31 mouse cellular contexts compared by ENCODE assay signal in the genomic region with DNA sequence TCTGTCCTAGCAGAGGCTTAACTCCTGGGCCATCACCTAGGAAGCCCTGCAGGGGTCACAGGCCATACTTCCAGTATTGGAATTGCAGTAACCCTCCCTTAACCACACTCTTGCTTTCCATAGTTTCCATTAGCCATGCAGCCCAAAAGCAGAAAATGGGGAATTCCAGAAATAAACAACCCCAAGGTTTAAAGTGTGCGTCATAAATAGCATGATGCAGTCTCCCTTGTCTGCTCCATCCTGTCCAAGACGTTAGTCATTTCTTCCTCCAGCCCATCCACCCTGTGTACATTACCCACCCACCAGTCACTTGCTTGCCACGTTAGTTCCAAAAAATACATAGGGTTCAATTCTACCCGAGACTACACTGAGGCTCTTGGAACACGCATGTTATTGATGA. TPM values are rescaled to one million over a fixed set of nuclear protein-coding genes. Genes with fewer than 3 reads are reported as not detected.
"Had no signal": no experiment of that assay in that cellular context is flagged by ENCODE, and none has a peak within 500 bp of the region (broad histone marks: within the 10 kb centered on the region; RNA-seq: fewer than 3 reads in every experiment).

No protein-coding gene starts in this region.

- H3K27me3 ChIP-seq: limb, embryonic 12.5 days; limb, embryonic 13.5 days; liver, embryonic 12.5 days; liver, embryonic 13.5 days; lung, embryonic 15.5 days; megakaryocyte, embryonic 14.5 days; midbrain, embryonic 12.5 days; midbrain, embryonic 13.5 days; midbrain, embryonic 15.5 days had no signal

- H3K9ac ChIP-seq: limb, embryonic 12.5 days; limb, embryonic 13.5 days; limb, embryonic 15.5 days; liver, embryonic 12.5 days; liver, embryonic 13.5 days; liver, embryonic 14.5 days; liver, embryonic 15.5 days; liver, postnatal 0 days; lung, embryonic 14.5 days; lung, embryonic 15.5 days; midbrain, embryonic 12.5 days; midbrain, embryonic 13.5 days; midbrain, embryonic 15.5 days had no signal

- H3K27ac ChIP-seq: limb, embryonic 10.5 days; limb, embryonic 12.5 days; limb, embryonic 13.5 days; limb, embryonic 15.5 days; liver, embryonic 12.5 days; liver, embryonic 13.5 days; liver, embryonic 14.5 days; liver, embryonic 15.5 days; lung, embryonic 15.5 days; macrophage; midbrain, embryonic 10.5 days; midbrain, embryonic 12.5 days; midbrain, embryonic 13.5 days; midbrain, embryonic 15.5 days had no signal

- H3K36me3 ChIP-seq: limb, embryonic 10.5 days; limb, embryonic 12.5 days; limb, embryonic 13.5 days; limb, embryonic 15.5 days; liver, embryonic 12.5 days; liver, embryonic 13.5 days; liver, embryonic 15.5 days; lung, embryonic 15.5 days; midbrain, embryonic 10.5 days; midbrain, embryonic 12.5 days; midbrain, embryonic 13.5 days; midbrain, embryonic 15.5 days had no signal

- H3K9me3 ChIP-seq: limb, embryonic 10.5 days; limb, embryonic 12.5 days; limb, embryonic 13.5 days; limb, embryonic 15.5 days; liver, embryonic 12.5 days; liver, embryonic 13.5 days; liver, embryonic 15.5 days; lung, embryonic 15.5 days; megakaryocyte, embryonic 14.5 days; midbrain, embryonic 10.5 days; midbrain, embryonic 12.5 days; midbrain, embryonic 13.5 days; midbrain, embryonic 15.5 days had no signal

- DNase-seq: left cerebral cortex, postnatal 4 days; liver, embryonic 13.5 days; liver, postnatal 0 days; lung, adult 18-20 months; lung, adult 2 months; lung, embryonic 14.5 days; lung, postnatal 10 days; lung, postnatal 14 days; lung, postnatal 36 days; lung, postnatal 4 days; midbrain, embryonic 14.5 days had no signal

- H3K4me2 ChIP-seq: limb, embryonic 12.5 days; limb, embryonic 13.5 days; limb, embryonic 15.5 days; liver, embryonic 11.5 days; liver, embryonic 12.5 days; liver, embryonic 13.5 days; liver, embryonic 15.5 days; lung, embryonic 14.5 days; lung, embryonic 15.5 days; midbrain, embryonic 11.5 days; midbrain, embryonic 12.5 days; midbrain, embryonic 13.5 days; midbrain, embryonic 15.5 days had no signal

- ATAC-seq: liver, embryonic 12.5 days; liver, postnatal 0 days; lung, postnatal 0 days; midbrain, embryonic 13.5 days; midbrain, embryonic 15.5 days; midbrain, embryonic 16.5 days had no signal

- H3K4me3 ChIP-seq: limb, embryonic 10.5 days; limb, embryonic 12.5 days; limb, embryonic 13.5 days; limb, embryonic 15.5 days; liver, embryonic 12.5 days; liver, embryonic 13.5 days; liver, embryonic 15.5 days; lung, embryonic 15.5 days; megakaryocyte, embryonic 14.5 days; midbrain, embryonic 10.5 days; midbrain, embryonic 12.5 days; midbrain, embryonic 13.5 days; midbrain, embryonic 15.5 days; myocyte had no signal

RNA-seq across cellular contexts. Expression of a gene that starts 13.7 kb away (rescaled TPM):
- polyA plus RNA-seq: limb, embryonic 12.5 days; limb, embryonic 13.5 days; liver, adult 2 months; macrophage; midbrain, embryonic 13.5 days; midbrain, embryonic 14.5 days; midbrain, embryonic 16.5 days had no signal
